Comparison of ENCODE assay signal across 24 mouse cellular contexts in the genomic region with DNA sequence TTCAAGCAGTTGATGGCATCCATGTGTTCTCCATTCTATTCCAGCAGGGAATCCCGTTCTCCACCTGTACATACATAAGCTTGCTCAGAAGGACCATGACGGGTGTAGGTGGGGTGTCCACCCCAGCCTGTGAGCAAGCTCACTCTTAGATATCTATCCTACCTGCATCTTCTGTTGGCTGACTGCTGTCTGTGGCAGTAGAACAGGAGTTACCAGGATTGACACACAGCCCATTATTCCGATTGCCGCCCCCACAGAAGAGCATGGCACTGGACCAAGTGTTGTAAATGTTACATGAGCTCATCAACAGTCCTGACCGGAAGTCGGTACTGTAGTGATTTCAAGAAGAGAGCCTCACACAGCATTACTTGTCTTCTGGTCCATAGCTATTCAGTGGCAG.
DNase-seq lines count a peak whose midpoint lies in the region; ATAC-seq lines count a peak whose summit lies in the region.
"Had no signal": no experiment of that assay in that cellular context is flagged by ENCODE, and none has a peak within 500 bp of the region (broad histone marks: within the 10 kb centered on the region; RNA-seq: fewer than 3 reads in every experiment).

No protein-coding gene starts in this region.

- no peak overlapping the region for H3K9ac ChIP-seq in liver, embryonic 16.5 days (ENCODE audit: low read depth, low read length)
- no peak overlapping the region for H3K9ac ChIP-seq in liver, embryonic 11.5 days (ENCODE audit: low read depth, low read length)
- H3K9ac ChIP-seq: embryonic facial prominence, embryonic 15.5 days; forebrain, embryonic 15.5 days; hindbrain, embryonic 15.5 days; intestine, embryonic 15.5 days; liver, embryonic 15.5 days; neural tube, embryonic 12.5 days had no signal

- no peaks in the 10 kb centered on the region for H3K27me3 ChIP-seq in heart, embryonic 10.5 days (ENCODE audit: insufficient read depth, poor library complexity, severe bottlenecking)
- no peaks in the 10 kb centered on the region for H3K27me3 ChIP-seq in liver, embryonic 16.5 days (ENCODE audit: control insufficient read depth, insufficient read depth, low read depth, low read length)
- no peaks in the 10 kb centered on the region for H3K27me3 ChIP-seq in liver, embryonic 11.5 days (replicated peaks; ENCODE audit: control insufficient read depth, insufficient read depth, low read length)
- H3K27me3 ChIP-seq: embryonic facial prominence, embryonic 15.5 days; forebrain, embryonic 15.5 days; hindbrain, embryonic 15.5 days; intestine, embryonic 15.5 days; liver, embryonic 15.5 days; neural tube, embryonic 12.5 days; Patski had no signal

- H3K9me3 ChIP-seq in heart, embryonic 10.5 days, result no peaks in the 10 kb centered on the region
- no peaks in the 10 kb centered on the region for H3K9me3 ChIP-seq in liver, embryonic 16.5 days (replicated peaks; ENCODE audit: control insufficient read depth, low read length)
- H3K9me3 ChIP-seq in liver, embryonic 11.5 days (ENCODE audit: control insufficient read depth, low read length), result no peaks in the 10 kb centered on the region
- H3K9me3 ChIP-seq: embryonic facial prominence, embryonic 15.5 days; forebrain, embryonic 15.5 days; hindbrain, embryonic 15.5 days; intestine, embryonic 15.5 days; liver, embryonic 15.5 days; neural tube, embryonic 12.5 days had no signal

- H3K36me3 ChIP-seq in heart, embryonic 10.5 days, result no peaks in the 10 kb centered on the region
- no peaks in the 10 kb centered on the region for H3K36me3 ChIP-seq in liver, embryonic 16.5 days (ENCODE audit: control insufficient read depth, insufficient read depth)
- no peaks in the 10 kb centered on the region for H3K36me3 ChIP-seq in liver, embryonic 11.5 days (ENCODE audit: control insufficient read depth, insufficient read depth, low read length)
- H3K36me3 ChIP-seq: embryonic facial prominence, embryonic 15.5 days; forebrain, embryonic 15.5 days; hindbrain, embryonic 15.5 days; intestine, embryonic 15.5 days; liver, embryonic 15.5 days; neural tube, embryonic 12.5 days had no signal

- 89% methylated on average over 6 of the region's 6 CpGs for WGBS in heart, embryonic 10.5 days
- WGBS in liver, embryonic 16.5 days (ENCODE audit: insufficient replicate concordance), result 68% methylated on average over 6 of the region's 6 CpGs
- WGBS in liver, embryonic 11.5 days, result 86% methylated on average over 6 of the region's 6 CpGs

- H3K27ac ChIP-seq in heart, embryonic 10.5 days, result no peak overlapping the region
- no peak overlapping the region for H3K27ac ChIP-seq in liver, embryonic 16.5 days (ENCODE audit: low read length)
- H3K27ac ChIP-seq in liver, embryonic 11.5 days (ENCODE audit: low read depth, low read length), result no peak overlapping the region
- H3K27ac ChIP-seq: embryonic facial prominence, embryonic 15.5 days; forebrain, embryonic 15.5 days; hindbrain, embryonic 15.5 days; intestine, embryonic 15.5 days; left cerebral cortex, adult 2 months; liver, embryonic 15.5 days; neural tube, embryonic 12.5 days had no signal

- peaks cover 11% of the 10 kb centered on the region; the same call in 1 of the 2 replicates for H3K4me1 ChIP-seq in heart, embryonic 10.5 days
- no peaks in the 10 kb centered on the region for H3K4me1 ChIP-seq in liver, embryonic 16.5 days (ENCODE audit: control insufficient read depth, low read depth, low read length)
- no peaks in the 10 kb centered on the region for H3K4me1 ChIP-seq in liver, embryonic 11.5 days (replicated peaks; ENCODE audit: control insufficient read depth, insufficient read depth, low read length)
- H3K4me1 ChIP-seq: embryonic facial prominence, embryonic 15.5 days; forebrain, embryonic 15.5 days; hindbrain, embryonic 15.5 days; liver, embryonic 15.5 days; neural tube, embryonic 12.5 days had no signal

- no peak overlapping the region for H3K4me2 ChIP-seq in liver, embryonic 16.5 days (ENCODE audit: low read depth, low read length)
- H3K4me2 ChIP-seq in liver, embryonic 11.5 days, result no peak overlapping the region
- H3K4me2 ChIP-seq: embryonic facial prominence, embryonic 15.5 days; forebrain, embryonic 15.5 days; hindbrain, embryonic 15.5 days; intestine, embryonic 15.5 days; liver, embryonic 15.5 days; neural tube, embryonic 12.5 days had no signal

- H3K4me3 ChIP-seq in heart, embryonic 10.5 days, result no peak overlapping the region
- no peak overlapping the region for H3K4me3 ChIP-seq in liver, embryonic 16.5 days (ENCODE audit: low read depth, low read length)
- no peak overlapping the region for H3K4me3 ChIP-seq in liver, embryonic 11.5 days (ENCODE audit: low read depth, low read length)
- H3K4me3 ChIP-seq: embryonic facial prominence, embryonic 15.5 days; forebrain, embryonic 15.5 days; hindbrain, embryonic 15.5 days; intestine, embryonic 15.5 days; left cerebral cortex, adult 2 months; liver, embryonic 15.5 days; neural tube, embryonic 12.5 days had no signal

- ATAC-seq in liver, embryonic 16.5 days (ENCODE audit: low read depth), result 0 out of 2 replicates have a peak, but pooled peaks have one; percentile 9
- ATAC-seq in liver, embryonic 11.5 days (replicated peaks; ENCODE audit: low FRiP score), result no peak
- ATAC-seq: forebrain, embryonic 15.5 days; intestine, embryonic 15.5 days; Patski had no signal

- DNase-seq in heart, adult 11 months, result peak; percentile 82
- no peak for DNase-seq in heart, embryonic 10.5 days (ENCODE audit: low spot score)
- no peak for DNase-seq in liver, embryonic 11.5 days (ENCODE audit: low spot score)
- peak; percentile 14 for DNase-seq in right cerebral cortex, postnatal 25 days
- no peak for DNase-seq in right cerebral cortex, postnatal 10 days (ENCODE audit: low spot score in 2 of 2)
- no peak for DNase-seq in gastrocnemius, postnatal 10 days
- DNase-seq: cerebellum, adult 2 months; heart, adult 18-20 months; kidney, adult 9 months; kidney, postnatal 25 days; lung, postnatal 36 days; midbrain, embryonic 14.5 days; retina, postnatal 1 day; spleen, adult 18-20 months; thymus, postnatal 14 days had no signal

Comparison
In these comparisons a context has a peak if more than half of its experiments do, and no peak if none do; other contexts are left out.
1. DNase-seq: peak in heart, adult 11 months (single experiment) and right cerebral cortex, postnatal 25 days (single experiment); none in heart, embryonic 10.5 days (single experiment), liver, embryonic 11.5 days (single experiment), right cerebral cortex, postnatal 10 days (0 of 2) and gastrocnemius, postnatal 10 days (single experiment).